Mouse (Mus musculus) bone marrow macrophage, adult 2 months (primary cell): ENCODE results near the gene Myct1.

ENCODE experiments used
- CTCF ChIP-seq: IDR thresholded peaks from 2 replicates; pipeline ENCODE4 v1.5.1; 2012; ENCODE audit warnings: low read depth, mild to moderate bottlenecking, low read length, moderate library complexity
- POLR2A ChIP-seq: IDR thresholded peaks from 2 replicates; pipeline ENCODE4 v1.6.1; 2012; ENCODE audit warnings: mild to moderate bottlenecking, low read depth, low read length, borderline replicate concordance

- no peak for TF ChIP-seq CTCF
- no peak for TF ChIP-seq POLR2A
Observed at GRCm38 (mm10) chr10:5637322-5637721, 43.7 kb downstream of the Myct1 start.
